Mouse (Mus musculus): ENCODE data around the gene Gzmn. TPM values are rescaled to one million over a fixed set of nuclear protein-coding genes. Genes with fewer than 3 reads are reported as not detected.
"Not testable (repeated sequence)": the region's sequence is repeated elsewhere in the genome, so short reads cannot be mapped to it uniquely, and the experiment has no call there.

Gene Gzmn
- polyA plus RNA-seq (2014; fragmentation: Nextera tagmentation; extraction: Ambion mirVana): not detected in 2 replicates

DNA sequence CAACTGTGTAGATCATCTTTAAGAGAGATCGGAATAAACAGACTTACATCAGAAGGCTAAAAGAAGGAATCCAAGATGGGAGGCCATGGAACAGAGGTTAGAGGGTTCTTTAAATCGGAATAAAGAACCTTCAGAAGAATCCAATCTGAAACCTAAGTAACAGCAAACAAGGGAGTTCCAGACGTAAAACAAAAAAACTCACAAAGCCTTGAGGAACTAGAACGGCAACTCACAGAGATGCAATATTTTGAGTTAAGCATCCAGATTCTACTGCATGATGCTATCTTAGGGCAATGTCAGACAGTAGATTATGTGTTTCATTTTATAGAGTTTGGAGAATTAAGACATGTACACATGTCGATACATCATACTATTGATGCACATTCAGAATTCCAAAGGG, at the start of gene Gzmn:
Gene Gzmn (minus strand): TSS at position 101 of the 400 bp plus-strand sequence.
- no peak within 1 kb of the TSS for H3K4me3 ChIP-seq (ENCODE audit: low read depth, low read length)
- H3K9me3 ChIP-seq (replicated peaks; ENCODE audit: control insufficient read depth, low read length): no peaks in the 10 kb centered on the region
- no peak within 1 kb of the TSS for H3K4me2 ChIP-seq (ENCODE audit: low read depth, low read length)
- no peak for DNase-seq (ENCODE audit: low spot score)
- H3K27me3 ChIP-seq (ENCODE audit: control insufficient read depth, insufficient read depth, low read length): no peaks in the 10 kb centered on the region
- no peak for ATAC-seq (replicated peaks; ENCODE audit: insufficient number of reproducible peaks, low FRiP score, low TSS enrichment, low read depth)
- no peak within 1 kb of the TSS for H3K27ac ChIP-seq (replicated peaks; ENCODE audit: low read depth, low read length)
- H3K4me1 ChIP-seq (ENCODE audit: control insufficient read depth, insufficient read depth, low read length): no peaks in the 10 kb centered on the region
- no peaks in the 10 kb centered on the region for H3K36me3 ChIP-seq (replicated peaks; ENCODE audit: control insufficient read depth, insufficient read depth, low read depth, low read length)
- 87% methylated on average over 5 of the region's 5 CpGs for WGBS
- H3K9ac ChIP-seq (replicated peaks; ENCODE audit: low read length): no peak within 1 kb of the TSS

DNA sequence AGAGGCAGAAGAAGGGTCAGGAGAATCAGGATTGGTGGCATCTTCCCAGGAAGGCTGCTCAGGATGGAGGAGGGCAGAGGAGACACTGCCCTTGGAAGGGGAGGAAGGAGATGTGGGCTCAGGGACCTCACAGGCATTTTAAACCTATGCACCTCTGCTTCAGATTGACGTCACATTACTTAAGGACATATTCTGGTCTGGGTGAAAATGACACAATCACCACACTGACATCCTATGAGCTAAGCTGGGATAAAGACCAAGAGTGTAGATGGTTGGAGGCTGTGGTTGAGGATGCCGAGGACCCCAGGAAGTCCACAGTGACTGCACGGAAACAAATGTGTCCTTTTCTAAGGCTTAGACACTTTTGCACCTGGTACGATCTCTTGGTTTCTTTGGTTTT, 36.9 kb upstream of the Gzmn start, which contains the start of gene Gzmf:
Gene Gzmf (minus strand): TSS at position 101 of the 400 bp plus-strand sequence.
- no peaks in the 10 kb centered on the region for H3K27me3 ChIP-seq (ENCODE audit: control insufficient read depth, insufficient read depth, low read length)
- no peaks in the 10 kb centered on the region for H3K4me1 ChIP-seq (ENCODE audit: control insufficient read depth, insufficient read depth, low read length)
- no peak within 1 kb of the TSS for H3K4me3 ChIP-seq (ENCODE audit: low read depth, low read length)
- H3K36me3 ChIP-seq (replicated peaks; ENCODE audit: control insufficient read depth, insufficient read depth, low read depth, low read length): no peaks in the 10 kb centered on the region
- H3K9me3 ChIP-seq (replicated peaks; ENCODE audit: control insufficient read depth, low read length): no peaks in the 10 kb centered on the region
- ATAC-seq (replicated peaks; ENCODE audit: insufficient number of reproducible peaks, low FRiP score, low TSS enrichment, low read depth) (no peak), DNase-seq (ENCODE audit: low spot score) (no peak)
- H3K9ac ChIP-seq (replicated peaks; ENCODE audit: low read length): no peak within 1 kb of the TSS
- H3K4me2 ChIP-seq (ENCODE audit: low read depth, low read length): no peak within 1 kb of the TSS
- no peak within 1 kb of the TSS for H3K27ac ChIP-seq (replicated peaks; ENCODE audit: low read depth, low read length)
- 91% methylated on average over 4 of the region's 4 CpGs for WGBS

DNA sequence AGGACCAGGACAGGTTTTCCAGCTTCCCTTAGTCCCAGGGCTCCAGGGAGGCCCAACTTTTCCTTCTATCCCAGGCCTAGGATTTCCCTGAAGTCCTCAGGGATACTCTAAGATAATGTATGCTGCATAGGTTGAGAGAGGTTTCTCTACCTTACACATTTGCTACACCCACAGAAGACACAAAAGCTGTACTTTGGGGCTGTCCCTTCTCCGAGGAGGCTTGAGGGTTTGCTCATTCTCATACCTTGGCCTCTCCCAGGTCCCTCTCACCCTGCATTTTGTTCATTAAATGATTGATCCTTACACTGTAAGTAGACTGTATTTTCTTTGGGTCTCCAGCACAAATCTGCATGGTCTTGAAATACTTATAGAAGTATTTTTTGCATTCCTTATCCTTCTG, 31.2 kb upstream of the Gzmn start:
- no peaks in the 10 kb centered on the region for H3K9me3 ChIP-seq (replicated peaks; ENCODE audit: control insufficient read depth, low read length)
- H3K4me2 ChIP-seq (ENCODE audit: low read depth, low read length): no peak overlapping the region
- ATAC-seq (replicated peaks; ENCODE audit: insufficient number of reproducible peaks, low FRiP score, low TSS enrichment, low read depth) (no peak), DNase-seq (ENCODE audit: low spot score) (no peak)
- H3K9ac ChIP-seq (replicated peaks; ENCODE audit: low read length): no peak overlapping the region
- 88% methylated on average over 1 of the region's 1 CpGs for WGBS
- H3K4me1 ChIP-seq (ENCODE audit: control insufficient read depth, insufficient read depth, low read length): no peaks in the 10 kb centered on the region
- H3K4me3 ChIP-seq (ENCODE audit: low read depth, low read length): no peak overlapping the region
- no peaks in the 10 kb centered on the region for H3K36me3 ChIP-seq (replicated peaks; ENCODE audit: control insufficient read depth, insufficient read depth, low read depth, low read length)
- no peaks in the 10 kb centered on the region for H3K27me3 ChIP-seq (ENCODE audit: control insufficient read depth, insufficient read depth, low read length)
- H3K27ac ChIP-seq (replicated peaks; ENCODE audit: low read depth, low read length): no peak overlapping the region

DNA sequence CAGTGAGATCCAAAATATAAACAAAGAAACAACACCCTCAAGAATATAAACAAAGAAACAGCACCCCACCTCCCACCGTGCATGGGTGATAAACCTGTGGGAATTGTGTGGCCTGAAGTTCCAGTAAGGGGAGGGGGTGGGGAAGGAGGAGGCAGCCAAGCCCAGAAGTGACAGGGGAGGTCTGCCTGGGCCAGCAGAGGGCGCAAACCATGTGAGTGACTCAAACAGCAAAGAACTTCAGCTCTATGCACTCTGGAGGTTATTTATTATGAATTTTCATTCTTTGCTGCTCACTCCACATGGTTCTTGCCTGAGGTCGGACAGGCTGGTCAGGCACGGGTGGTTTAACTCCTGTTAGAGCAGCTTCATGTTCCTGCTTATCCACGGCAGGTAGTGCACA, 30.6 kb upstream of the Gzmn start:
- H3K4me2 ChIP-seq (ENCODE audit: low read depth, low read length); H3K4me3 ChIP-seq (ENCODE audit: low read depth, low read length); H3K36me3 ChIP-seq (replicated peaks; ENCODE audit: control insufficient read depth, insufficient read depth, low read depth, low read length); H3K27me3 ChIP-seq (ENCODE audit: control insufficient read depth, insufficient read depth, low read length); ATAC-seq (replicated peaks; ENCODE audit: insufficient number of reproducible peaks, low FRiP score, low TSS enrichment, low read depth); H3K9me3 ChIP-seq (replicated peaks; ENCODE audit: control insufficient read depth, low read length); H3K4me1 ChIP-seq (ENCODE audit: control insufficient read depth, insufficient read depth, low read length); H3K27ac ChIP-seq (replicated peaks; ENCODE audit: low read depth, low read length); H3K9ac ChIP-seq (replicated peaks; ENCODE audit: low read length): not testable (repeated sequence)
- 35% methylated on average over 5 of the region's 5 CpGs for WGBS
- DNase-seq (ENCODE audit: low spot score): peak; percentile 68

DNA sequence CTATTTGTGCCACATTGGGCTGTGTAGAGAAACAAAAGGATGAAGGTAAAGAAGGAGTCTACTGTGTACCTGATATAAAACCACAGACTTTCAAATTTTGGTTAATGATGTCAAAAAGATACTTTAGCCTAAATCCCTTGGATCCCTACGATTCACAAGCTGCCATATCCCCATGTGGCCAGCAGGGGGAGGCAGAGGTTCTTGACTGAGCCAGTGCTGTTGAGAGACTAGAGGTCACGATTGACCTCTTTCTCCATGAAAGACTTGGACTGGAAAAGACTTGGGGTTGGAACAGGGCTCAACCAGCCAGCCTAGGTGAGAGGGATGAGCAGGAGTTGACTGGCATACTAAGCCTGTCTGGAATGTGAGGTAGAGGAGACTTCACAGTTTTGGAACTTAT, 29.6 kb upstream of the Gzmn start:
- Histone ChIP-seq H3K9me3 (replicated peaks; ENCODE audit: control insufficient read depth, low read length) (no peaks in the 10 kb centered on the region), H3K4me3 (ENCODE audit: low read depth, low read length) (no peak overlapping the region), H3K27ac (replicated peaks; ENCODE audit: low read depth, low read length) (no peak overlapping the region), H3K36me3 (replicated peaks; ENCODE audit: control insufficient read depth, insufficient read depth, low read depth, low read length) (no peaks in the 10 kb centered on the region), H3K9ac (replicated peaks; ENCODE audit: low read length) (no peak overlapping the region), H3K27me3 (ENCODE audit: control insufficient read depth, insufficient read depth, low read length) (no peaks in the 10 kb centered on the region), H3K4me1 (ENCODE audit: control insufficient read depth, insufficient read depth, low read length) (no peaks in the 10 kb centered on the region), H3K4me2 (ENCODE audit: low read depth, low read length) (no peak overlapping the region)
- 8% methylated on average over 2 of the region's 2 CpGs for WGBS
- ATAC-seq (replicated peaks; ENCODE audit: insufficient number of reproducible peaks, low FRiP score, low TSS enrichment, low read depth): no peak
- DNase-seq (ENCODE audit: low spot score): peak; percentile 77

DNA sequence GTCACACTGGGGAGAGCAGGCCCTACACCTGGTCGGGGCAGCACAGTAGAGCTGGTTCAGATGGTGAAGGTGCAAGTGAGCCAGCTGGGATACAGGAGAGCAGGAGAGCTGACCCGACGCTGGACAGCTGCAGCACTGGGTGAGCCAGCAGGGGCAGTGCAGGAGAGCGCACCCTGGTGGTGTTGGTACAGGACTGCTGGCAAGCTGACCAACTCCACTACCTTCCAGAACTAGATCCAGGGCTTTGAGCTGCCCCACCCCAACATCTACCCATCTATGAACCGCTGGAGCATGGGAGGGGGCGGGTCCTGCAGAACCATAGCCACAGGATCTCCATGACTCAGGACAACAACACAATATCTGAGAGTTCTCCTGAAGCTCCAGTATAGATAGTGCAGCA, 12.5 kb upstream of the Gzmn start:
- WGBS: 52% methylated on average over 6 of the region's 6 CpGs
- no peaks in the 10 kb centered on the region for H3K9me3 ChIP-seq (replicated peaks; ENCODE audit: control insufficient read depth, low read length)
- no peak overlapping the region for H3K4me3 ChIP-seq (ENCODE audit: low read depth, low read length)
- no peak overlapping the region for H3K9ac ChIP-seq (replicated peaks; ENCODE audit: low read length)
- H3K27ac ChIP-seq (replicated peaks; ENCODE audit: low read depth, low read length): no peak overlapping the region
- H3K36me3 ChIP-seq (replicated peaks; ENCODE audit: control insufficient read depth, insufficient read depth, low read depth, low read length): no peaks in the 10 kb centered on the region
- DNase-seq (ENCODE audit: low spot score) (no peak), ATAC-seq (replicated peaks; ENCODE audit: insufficient number of reproducible peaks, low FRiP score, low TSS enrichment, low read depth) (no peak)
- no peaks in the 10 kb centered on the region for H3K4me1 ChIP-seq (ENCODE audit: control insufficient read depth, insufficient read depth, low read length)
- no peaks in the 10 kb centered on the region for H3K27me3 ChIP-seq (ENCODE audit: control insufficient read depth, insufficient read depth, low read length)
- H3K4me2 ChIP-seq (ENCODE audit: low read depth, low read length): no peak overlapping the region

DNA sequence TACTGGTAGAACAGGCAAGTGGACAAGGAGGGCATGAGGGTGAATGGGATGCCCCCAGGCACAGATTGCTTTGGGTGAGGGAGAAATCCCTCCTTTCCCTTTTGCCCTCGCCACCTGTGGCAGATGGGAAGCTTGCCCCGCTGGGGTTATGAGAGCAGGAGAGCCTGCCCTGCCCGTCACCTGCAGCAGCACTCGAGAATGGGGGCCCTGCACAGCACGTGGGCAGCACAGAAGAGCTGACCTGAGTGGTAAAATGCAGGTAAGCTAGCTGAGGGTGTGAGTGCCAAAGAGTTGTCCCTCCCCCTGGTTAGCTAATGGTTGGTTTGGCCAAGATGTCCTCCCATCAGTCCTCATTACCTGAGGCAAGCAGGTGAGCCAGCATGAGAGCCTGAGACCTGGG, 12.1 kb upstream of the Gzmn start:
- DNase-seq (ENCODE audit: low spot score): no peak
- Histone ChIP-seq H3K36me3 (replicated peaks; ENCODE audit: control insufficient read depth, insufficient read depth, low read depth, low read length) (no peaks in the 10 kb centered on the region), H3K9ac (replicated peaks; ENCODE audit: low read length) (no peak overlapping the region), H3K9me3 (replicated peaks; ENCODE audit: control insufficient read depth, low read length) (no peaks in the 10 kb centered on the region), H3K4me3 (ENCODE audit: low read depth, low read length) (no peak overlapping the region), H3K27ac (replicated peaks; ENCODE audit: low read depth, low read length) (no peak overlapping the region), H3K4me1 (ENCODE audit: control insufficient read depth, insufficient read depth, low read length) (no peaks in the 10 kb centered on the region), H3K4me2 (ENCODE audit: low read depth, low read length) (no peak overlapping the region), H3K27me3 (ENCODE audit: control insufficient read depth, insufficient read depth, low read length) (no peaks in the 10 kb centered on the region)
- WGBS: 75% methylated on average over 5 of the region's 5 CpGs
- ATAC-seq (replicated peaks; ENCODE audit: insufficient number of reproducible peaks, low FRiP score, low TSS enrichment, low read depth): no peak

DNA sequence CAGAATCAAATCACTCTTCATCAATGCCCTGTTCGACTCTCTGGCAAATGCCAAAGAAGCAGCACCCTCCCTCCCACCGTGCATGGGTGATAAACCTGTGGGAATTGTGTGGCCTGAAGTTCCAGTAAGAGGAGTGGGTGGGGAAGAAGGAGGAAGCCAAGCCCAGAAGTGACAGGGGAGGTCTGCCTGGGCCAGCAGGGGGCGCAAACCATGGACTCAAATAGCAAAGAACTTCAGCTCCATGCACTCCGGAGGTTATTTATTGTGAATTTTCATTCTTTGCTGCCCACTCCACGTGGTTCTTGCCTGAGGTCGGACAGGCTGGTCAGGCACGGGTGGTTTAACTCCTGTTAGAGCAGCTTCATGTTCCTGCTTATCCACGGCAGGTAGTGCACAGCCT, 3.3 kb upstream of the Gzmn start:
- not testable (repeated sequence) for H3K4me2 ChIP-seq (ENCODE audit: low read depth, low read length); H3K9ac ChIP-seq (replicated peaks; ENCODE audit: low read length); H3K27me3 ChIP-seq (ENCODE audit: control insufficient read depth, insufficient read depth, low read length); H3K36me3 ChIP-seq (replicated peaks; ENCODE audit: control insufficient read depth, insufficient read depth, low read depth, low read length); H3K4me3 ChIP-seq (ENCODE audit: low read depth, low read length); H3K27ac ChIP-seq (replicated peaks; ENCODE audit: low read depth, low read length); H3K4me1 ChIP-seq (ENCODE audit: control insufficient read depth, insufficient read depth, low read length); H3K9me3 ChIP-seq (replicated peaks; ENCODE audit: control insufficient read depth, low read length); ATAC-seq (replicated peaks; ENCODE audit: insufficient number of reproducible peaks, low FRiP score, low TSS enrichment, low read depth)
- 30% methylated on average over 8 of the region's 8 CpGs for WGBS
- DNase-seq (ENCODE audit: low spot score): peak; percentile 66
